Mouse (Mus musculus): ENCODE data around the gene Slc5a7.
A peak's percentile ranks its signal among the peaks of the same experiment; 100 is the strongest.

Gene Slc5a7

GRCm38 (mm10) chr17:54298934-54299333, at the start of gene Slc5a7:
Slc5a7 (minus strand) TSS chr17:54299034.
- DNase-seq = no peak

GRCm38 (mm10) chr17:54347672-54348071, 48.8 kb upstream of the Slc5a7 start:
- DNase-seq = no peak

- DNase-seq = no peak
These were observed 44.6 kb upstream of the Slc5a7 start for GRCm38 (mm10) chr17:54343395-54343794.

DNA sequence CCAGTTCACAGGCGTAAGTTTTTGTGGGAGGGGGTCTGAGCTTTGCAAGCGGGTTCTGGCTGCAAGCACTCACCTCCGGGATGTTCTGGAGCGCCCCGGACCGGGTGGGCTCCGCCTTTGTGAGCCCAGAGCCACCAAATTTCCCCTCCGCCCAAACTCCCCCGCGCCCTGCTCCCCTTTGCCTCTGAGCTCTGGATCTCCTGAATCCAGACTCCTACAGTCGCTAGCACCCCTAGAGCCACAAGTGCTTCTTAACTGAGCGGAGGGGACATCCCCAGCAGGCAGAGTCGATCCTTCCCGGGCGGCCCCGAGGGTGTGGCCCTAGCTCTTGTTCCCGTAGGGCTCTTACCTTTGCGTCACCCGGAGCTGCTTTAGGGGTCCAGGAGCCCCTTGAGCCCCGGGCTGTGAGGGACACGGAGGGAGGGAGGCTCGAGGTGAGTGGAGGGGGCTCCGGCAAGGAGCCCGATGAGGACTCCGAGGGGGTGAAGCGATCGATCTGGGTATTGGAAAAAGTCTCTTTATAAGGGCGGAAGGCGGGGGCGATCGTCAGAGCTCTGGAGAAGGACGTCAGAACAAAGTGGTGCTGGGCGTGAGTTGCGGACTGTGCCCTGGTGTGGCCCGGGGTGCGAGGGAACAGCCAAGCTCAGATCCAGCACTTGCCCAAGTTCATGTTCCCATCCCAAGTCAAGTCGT, 456 bp downstream of the Slc5a7 start:
- peak; percentile 5 for DNase-seq

- DNase-seq = no peak
These were observed 48.1 kb downstream of the Slc5a7 start for GRCm38 (mm10) chr17:54250783-54251182.

DNA sequence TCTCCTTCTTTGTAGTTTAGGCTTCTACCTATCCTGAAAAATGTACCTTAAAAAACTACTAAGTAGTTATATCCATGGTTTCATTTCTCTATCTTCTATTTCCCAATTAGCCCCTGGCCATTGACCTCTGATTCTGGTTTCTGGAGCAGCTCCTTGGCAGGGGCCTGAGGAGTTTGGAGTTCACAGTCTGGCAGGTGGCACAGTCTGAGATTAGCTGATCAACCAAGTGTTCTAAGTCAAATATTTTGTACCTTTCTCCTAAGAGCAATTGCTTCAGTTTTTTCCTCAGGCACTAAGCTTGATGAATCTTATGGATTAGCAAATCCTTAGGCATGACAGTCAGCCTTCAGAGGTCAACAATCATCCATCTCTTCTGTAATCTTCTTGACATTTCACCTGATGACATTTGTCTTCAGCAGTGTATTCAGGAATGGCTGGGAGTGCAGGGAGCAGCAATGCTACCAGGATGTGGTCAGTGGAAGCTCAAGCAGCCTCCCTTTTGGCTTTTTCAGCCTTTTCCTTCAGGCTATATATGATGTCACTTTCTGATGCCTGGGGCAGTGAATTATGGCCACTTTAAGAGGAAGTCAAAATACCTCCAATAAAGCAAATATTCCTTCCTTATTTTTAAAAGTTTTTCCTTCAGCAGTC, 55.1 kb downstream of the Slc5a7 start:
- no peak for DNase-seq

DNA sequence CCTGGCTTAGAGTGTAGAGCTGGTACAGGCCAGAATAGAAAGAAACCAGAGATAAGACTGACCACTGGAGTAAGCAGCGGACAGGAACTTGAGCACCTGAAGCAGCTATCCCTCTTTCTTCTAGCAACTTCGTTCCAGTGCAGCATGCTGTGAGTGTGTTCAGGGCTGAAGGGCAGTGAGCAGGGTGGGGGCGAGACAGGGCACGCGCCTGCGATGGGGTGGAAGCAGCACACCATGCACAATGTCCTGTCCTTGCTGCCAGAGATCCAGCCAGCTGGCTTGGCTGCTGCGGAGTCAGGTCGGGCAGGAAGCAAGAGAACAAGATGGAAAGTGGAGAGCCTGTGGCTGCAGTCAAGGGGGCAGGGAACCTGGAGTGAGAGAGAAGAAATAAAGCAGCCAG, 59.4 kb downstream of the Slc5a7 start:
- DNase-seq = no peak
